Mouse (Mus musculus) limb, embryonic 14.5 days (tissue): ENCODE measurements around the gene Fpr1. TPM values are rescaled to one million over a fixed set of nuclear protein-coding genes. Genes with fewer than 3 reads are reported as not detected.

ENCODE experiments used
- ATAC-seq: fragments of 200-750 bp; cut with Nextera tagmentation; 2 replicates; pipeline ENCODE4 v1.8.0; 2017; ENCODE audit warnings: low read depth, moderate number of reproducible peaks, moderate TSS enrichment; ENCODE audit not compliant: low FRiP score
- DNase-seq: peaks from one replicate; pipeline ENCODE4 v3.0.0-alpha.2; 2015; ENCODE audit warnings: low spot score
- H3K27ac ChIP-seq: fragments of 300-500 bp; sonication (generic); replicated peaks from 2 replicates; pipeline ENCODE4 v1.5.1; 2014; ENCODE audit warnings: low read depth, mild to moderate bottlenecking, low read length, moderate library complexity, mixed read lengths
- H3K27me3 ChIP-seq: fragments of 300-500 bp; sonication (generic); 2 replicates; pipeline ENCODE4 v1.6.1; 2014; ENCODE audit warnings: low read length, mixed read lengths; ENCODE audit not compliant: control insufficient read depth, insufficient read depth
- H3K36me3 ChIP-seq: fragments of 300-500 bp; sonication (generic); 2 replicates; pipeline ENCODE4 v1.6.1; 2014; ENCODE audit warnings: mild to moderate bottlenecking, low read length, moderate library complexity, mixed read lengths; ENCODE audit not compliant: control insufficient read depth, insufficient read depth
- H3K4me1 ChIP-seq: fragments of 300-500 bp; sonication (generic); 2 replicates; pipeline ENCODE4 v1.6.1; 2014; ENCODE audit warnings: antibody characterized with exemption, low read length, mixed read lengths; ENCODE audit not compliant: control insufficient read depth, insufficient read depth
- H3K4me2 ChIP-seq: fragments of 300-500 bp; sonication (generic); replicated peaks from 2 replicates; pipeline ENCODE4 v1.6.1; 2014; ENCODE audit warnings: low read depth, mild to moderate bottlenecking, low read length, moderate library complexity; ENCODE audit not compliant: severe bottlenecking
- H3K4me3 ChIP-seq: fragments of 300-500 bp; sonication (generic); replicated peaks from 2 replicates; pipeline ENCODE4 v1.5.1; 2014; ENCODE audit warnings: low read length
- H3K9ac ChIP-seq: fragments of 300-500 bp; sonication (generic); 2 replicates; pipeline ENCODE4 v1.6.1; 2014; ENCODE audit warnings: mild to moderate bottlenecking, low read depth, low read length, moderate library complexity; ENCODE audit not compliant: severe bottlenecking
- H3K9me3 ChIP-seq: fragments of 300-500 bp; sonication (generic); 2 replicates; pipeline ENCODE4 v1.6.1; 2016; ENCODE audit warnings: low read length; ENCODE audit not compliant: control insufficient read depth
- POLR2A ChIP-seq: fragments of 200-500 bp; IDR thresholded peaks from 2 replicates; pipeline ENCODE4 v1.8.0; 2012; ENCODE audit warnings: inconsistent platforms, mild to moderate bottlenecking, moderate library complexity, borderline replicate concordance; ENCODE audit not compliant: insufficient read depth, insufficient read length; ENCODE audit errors: extremely low read depth
- WGBS: fragments of 180-500 bp; shearing (Covaris S2); extraction: QIAGEN DNeasy Blood & Tissue Kit; methylation state at CpG from one replicate; pipeline ENCODE4 v1.1.7; 2014; 5-methylcytosine and 5-hydroxymethylcytosine counted together
- microRNA counts: library from miRNA; unstranded; fragments of <30 nt; microRNA quantifications from one replicate; lab custom pipeline; 2016
- microRNA-seq: library from miRNA; unstranded; fragments of <30 nt; microRNA quantifications from one replicate; pipeline ENCODE4, GENCODE M21; 2016
- polyA plus RNA-seq, 2 experiments: library from polyadenylated mRNA; depleted of rRNA in 1 of 2; stranded (reverse) in 1 of 2; unstranded in 1 of 2; fragments of >200 nt; fragmentation: Nextera tagmentation in 1 of 2; extraction: Ambion mirVana in 1 of 2; gene quantifications; 2 replicates each; pipeline versions ENCODE4 v1.2.1 to v1.2.3; 2012 to 2014

The Fpr1 gene
- polyA plus RNA-seq, 2 experiments: 0.11 to 0.23 TPM

GRCm38 (mm10) chr17:17828191-17828981 is 55.4 kb downstream of the Fpr1 start:
- 2% methylated on average over 8 of the region's 15 CpGs for WGBS
- TF ChIP-seq POLR2A: peak; percentile 54; the same call in 1 of the 2 replicates
- Histone ChIP-seq H3K27ac (peak overlapping the region; percentile 99), H3K9me3 (no peaks in the 10 kb centered on the region), H3K27me3 (no peaks in the 10 kb centered on the region), H3K9ac (peak overlapping the region; percentile 93), H3K4me2 (peak overlapping the region; percentile 75), H3K36me3 (peaks cover 30% of the 10 kb centered on the region), H3K4me1 (peaks cover 29% of the 10 kb centered on the region), H3K4me3 (peak overlapping the region; percentile 78)
- ATAC-seq (peak; percentile 77), DNase-seq (peak; percentile 92)

DNA sequence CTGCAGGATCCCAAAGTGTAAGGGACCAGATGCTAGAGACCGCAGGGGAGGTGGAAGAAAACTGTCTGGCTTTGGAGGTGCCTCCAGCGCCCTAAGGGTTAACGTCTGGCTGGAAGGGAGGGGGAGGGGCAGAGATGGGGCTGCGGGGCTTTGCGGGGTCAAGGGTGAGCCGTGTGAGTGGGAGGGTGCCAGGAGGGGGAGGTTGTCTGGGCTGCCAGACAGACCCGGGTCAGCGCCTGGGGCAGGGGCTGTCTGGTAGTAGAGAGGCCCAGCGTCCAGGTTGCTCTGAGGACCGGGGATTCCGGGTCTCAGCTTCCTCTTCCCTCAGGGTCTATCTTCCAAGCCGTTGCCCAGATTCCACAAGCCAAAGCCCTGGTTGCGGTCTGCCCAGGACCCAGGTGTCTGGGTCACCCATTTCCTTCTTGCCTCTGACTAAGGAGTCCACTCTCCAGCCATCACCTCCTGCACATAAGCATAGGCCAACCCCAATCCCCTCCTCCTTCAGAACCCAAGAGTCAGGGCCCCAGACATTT is 56.0 kb downstream of the Fpr1 start:
- Histone ChIP-seq H3K27me3 (no peaks in the 10 kb centered on the region), H3K4me1 (peaks cover 29% of the 10 kb centered on the region), H3K4me2 (peak overlapping the region; percentile 75), H3K9ac (peak overlapping the region; percentile 93), H3K27ac (peak overlapping the region; percentile 99), H3K36me3 (peaks cover 23% of the 10 kb centered on the region), H3K4me3 (peak overlapping the region; percentile 78), H3K9me3 (no peaks in the 10 kb centered on the region)
- DNase-seq (peak; percentile 54), ATAC-seq (peak; percentile 9; the same call in 1 of the 2 replicates)
- 2% methylated on average over 13 of the region's 13 CpGs for WGBS
- TF ChIP-seq POLR2A: no peak

- H3K4me1 ChIP-seq: peaks cover 26% of the 10 kb centered on the region
- peak within 1 kb of the TSS; percentile 93 for H3K9ac ChIP-seq
- H3K36me3 ChIP-seq: peaks cover 16% of the 10 kb centered on the region
- H3K4me3 ChIP-seq: peak within 1 kb of the TSS; percentile 78
- no peaks in the 10 kb centered on the region for H3K9me3 ChIP-seq
- ATAC-seq: peak; percentile 85
- peak within 1 kb of the TSS; percentile 99 for H3K27ac ChIP-seq
- TF ChIP-seq POLR2A: peak; percentile 96; the same call in 1 of the 2 replicates
- WGBS: 3% methylated on average over 26 of the region's 42 CpGs
- DNase-seq: peak; percentile 93
- H3K27me3 ChIP-seq: no peaks in the 10 kb centered on the region
- peak within 1 kb of the TSS; percentile 75 for H3K4me2 ChIP-seq
Observed at GRCm38 (mm10) chr17:17826751-17827657, 56.7 kb downstream of the Fpr1 start, which contains the start of gene Spaca6. TSS of gene Spaca6 (plus strand) at chr17:17827158.

MicroRNA genes within 50 kb of the gene (microRNA counts, 519-probe panel; counts per million panel counts)
- 5,025 counts per million, percentile 95 among the panel's probes with 10 or more counts for microRNA mmu-let-7e (lab: Ali Mortazavi, UCI)
- 3,362 counts per million, percentile 65 among the panel's probes with 10 or more counts for microRNA mmu-miR-125a-3p (lab: Ali Mortazavi, UCI)
- 5,339 counts per million, percentile 98 among the panel's probes with 10 or more counts for microRNA mmu-miR-125a-5p (lab: Ali Mortazavi, UCI)
- 4,311 counts per million, percentile 86 among the panel's probes with 10 or more counts for microRNA mmu-miR-99b (lab: Ali Mortazavi, UCI)

Small RNA genes within 50 kb of the gene (microRNA-seq; reads per million reads assigned to microRNA genes)
- gene Gm25927 (not detected), gene Mir125a (4,024 reads per million, percentile 86 among the genes with 10 or more reads in this experiment), gene Mir99b (16,164 reads per million, percentile 96 among the genes with 10 or more reads in this experiment), gene Mirlet7e (not detected)

Other genes with a start within 250 kb of the Fpr1 start
- 0.03 TPM in 1 of 2 replicates, not detected in the other for gene Vmn2r90, start 180.2 kb downstream of the Fpr1 start, polyA plus RNA-seq (2012; rRNA removed)
- gene Vmn2r90, start 180.2 kb downstream of the Fpr1 start, polyA plus RNA-seq (2014; fragmentation: Nextera tagmentation; extraction: Ambion mirVana): not detected in 2 replicates
- gene Spaca6, start 56.8 kb downstream of the Fpr1 start, polyA plus RNA-seq (2012; rRNA removed): 125 and 142 TPM in 2 replicates
- gene Spaca6, start 56.8 kb downstream of the Fpr1 start, polyA plus RNA-seq (2014; fragmentation: Nextera tagmentation; extraction: Ambion mirVana): 23.6 and 32.5 TPM in 2 replicates
- 0.19 and 0.25 TPM in 2 replicates for gene Has1, start 28.7 kb downstream of the Fpr1 start, polyA plus RNA-seq (2012; rRNA removed)
- gene Has1, start 28.7 kb downstream of the Fpr1 start, polyA plus RNA-seq (2014; fragmentation: Nextera tagmentation; extraction: Ambion mirVana): 1.6 and 2.2 TPM in 2 replicates
- 0.14 and 0.27 TPM in 2 replicates for gene Fpr2, start 3.9 kb upstream of the Fpr1 start, polyA plus RNA-seq (2012; rRNA removed)
- gene Fpr2, start 3.9 kb upstream of the Fpr1 start, polyA plus RNA-seq (2014; fragmentation: Nextera tagmentation; extraction: Ambion mirVana): 0.23 and 0.36 TPM in 2 replicates
- not detected in 2 replicates for gene Fpr3, start 3.9 kb upstream of the Fpr1 start, polyA plus RNA-seq (2012; rRNA removed)
- not detected in 2 replicates for gene Fpr3, start 3.9 kb upstream of the Fpr1 start, polyA plus RNA-seq (2014; fragmentation: Nextera tagmentation; extraction: Ambion mirVana)
- not detected in 2 replicates for gene Fpr-rs4, start 137.8 kb upstream of the Fpr1 start, polyA plus RNA-seq (2012; rRNA removed)
- gene Fpr-rs4, start 137.8 kb upstream of the Fpr1 start, polyA plus RNA-seq (2014; fragmentation: Nextera tagmentation; extraction: Ambion mirVana): not detected in 2 replicates
- gene Vmn2r124, start 165.5 kb upstream of the Fpr1 start, polyA plus RNA-seq (2012; rRNA removed): not detected in 2 replicates
- gene Vmn2r124, start 165.5 kb upstream of the Fpr1 start, polyA plus RNA-seq (2014; fragmentation: Nextera tagmentation; extraction: Ambion mirVana): not detected in 2 replicates
- gene Vmn2r91, start 201.1 kb upstream of the Fpr1 start, polyA plus RNA-seq (2012; rRNA removed): not detected in 2 replicates
- not detected in 2 replicates for gene Vmn2r91, start 201.1 kb upstream of the Fpr1 start, polyA plus RNA-seq (2014; fragmentation: Nextera tagmentation; extraction: Ambion mirVana)